Mouse (Mus musculus): ENCODE data around the gene Ifna2. TPM values are rescaled to one million over a fixed set of nuclear protein-coding genes. Genes with fewer than 3 reads are reported as not detected.
A peak's percentile ranks its signal among the peaks of the same experiment; 100 is the strongest.

Gene Ifna2
- total RNA-seq, 2 experiments from 2014 or later = not detected

DNA sequence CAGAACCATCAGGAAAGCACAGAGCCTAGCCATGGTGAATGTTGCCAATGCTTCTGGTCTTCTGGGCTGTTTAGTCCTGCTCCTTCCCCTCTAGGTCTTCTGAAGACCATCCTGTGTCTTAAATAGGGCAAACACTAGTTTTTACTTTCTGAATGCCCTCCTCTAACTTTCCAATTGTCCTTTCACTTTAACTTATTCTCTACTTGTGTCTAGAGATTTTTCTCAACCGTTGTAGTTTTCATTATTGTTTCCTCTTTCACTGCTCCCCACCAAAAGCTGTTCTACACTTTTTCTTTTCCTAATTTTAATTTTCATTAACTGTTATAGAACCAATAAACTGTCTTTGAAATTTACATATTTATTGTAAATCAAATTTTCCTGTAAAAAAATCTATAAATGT lies 6.9 kb downstream of the Ifna2 start, which contains the start of gene Ifna16:
Gene Ifna16, minus strand, starts transcription at position 101 of the 400 bp plus-strand sequence.
- no peak for ATAC-seq (replicated peaks; ENCODE audit: low FRiP score, poor library complexity, severe bottlenecking)

GRCm38 (mm10) chr4:88655461-88655860 lies 28.3 kb downstream of the Ifna2 start:
- ATAC-seq (replicated peaks; ENCODE audit: low FRiP score, poor library complexity, severe bottlenecking) = no peak

- ATAC-seq (replicated peaks; ENCODE audit: low FRiP score, poor library complexity, severe bottlenecking) = no peak
These were observed 30.1 kb downstream of the Ifna2 start for GRCm38 (mm10) chr4:88653644-88654043.

DNA sequence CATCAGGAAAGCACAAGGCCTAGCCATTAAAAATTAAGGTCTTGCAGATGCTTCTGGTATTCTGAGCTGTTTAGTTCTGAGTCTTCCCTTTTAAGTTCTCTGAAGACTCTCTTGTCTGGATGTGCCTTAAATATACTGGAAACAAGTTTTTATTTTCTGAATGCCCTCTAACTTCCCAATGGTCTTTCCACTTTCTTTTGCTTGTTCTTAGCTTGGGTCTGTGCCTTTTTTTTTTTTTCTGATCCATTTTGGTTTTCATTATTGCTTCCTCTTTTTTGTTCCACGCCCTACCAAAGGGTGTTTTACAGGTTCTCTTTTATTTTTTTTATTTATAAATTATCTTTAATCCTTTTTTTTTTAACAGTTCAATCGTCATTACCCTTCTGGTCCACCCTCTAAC lies 39.4 kb downstream of the Ifna2 start, which contains the start of gene Ifna13:
Gene Ifna13, minus strand, starts transcription at position 101 of the 400 bp plus-strand sequence.
- no peak for ATAC-seq (replicated peaks; ENCODE audit: low FRiP score, poor library complexity, severe bottlenecking)

- no peak for ATAC-seq (replicated peaks; ENCODE audit: low FRiP score, poor library complexity, severe bottlenecking)
These were observed 41.2 kb downstream of the Ifna2 start for GRCm38 (mm10) chr4:88642526-88642925.

GRCm38 (mm10) chr4:88641077-88641831 lies 42.5 kb downstream of the Ifna2 start:
- peak; percentile 99 for ATAC-seq (replicated peaks; ENCODE audit: low FRiP score, poor library complexity, severe bottlenecking)

- ATAC-seq (replicated peaks; ENCODE audit: low FRiP score, poor library complexity, severe bottlenecking) = 0 out of 2 replicates have a peak, but pooled peaks have one; percentile 30
These were observed 43.0 kb downstream of the Ifna2 start for GRCm38 (mm10) chr4:88640704-88641076.

GRCm38 (mm10) chr4:88634311-88634710 lies 49.4 kb downstream of the Ifna2 start, which contains the start of gene C87499:
Gene C87499, minus strand, starts transcription at chr4:88634411.
- ATAC-seq (replicated peaks; ENCODE audit: low FRiP score, poor library complexity, severe bottlenecking) = no peak

Other genes starting within 250 kb of the Ifna2 start
Only the 30 nearest of the 33 such genes appear.
- gene Ifnb1, start 161.1 kb downstream of the Ifna2 start, total RNA-seq (2015; ENCODE audit: low replicate concordance) = not detected in 2 replicates
- gene Ifnb1, start 161.1 kb downstream of the Ifna2 start, total RNA-seq (2017; ENCODE audit: low replicate concordance) = not detected in 2 replicates
- not detected in 2 replicates for gene Ifna15, start 125.7 kb downstream of the Ifna2 start, total RNA-seq (2015; ENCODE audit: low replicate concordance)
- gene Ifna15, start 125.7 kb downstream of the Ifna2 start, total RNA-seq (2017; ENCODE audit: low replicate concordance) = not detected in 2 replicates
- gene Ifna14, start 112.1 kb downstream of the Ifna2 start, total RNA-seq (2015; ENCODE audit: low replicate concordance) = not detected in 2 replicates
- gene Ifna14, start 112.1 kb downstream of the Ifna2 start, total RNA-seq (2017; ENCODE audit: low replicate concordance) = not detected in 2 replicates
- not detected in 2 replicates for gene Ifna9, start 91.5 kb downstream of the Ifna2 start, total RNA-seq (2015; ENCODE audit: low replicate concordance)
- gene Ifna9, start 91.5 kb downstream of the Ifna2 start, total RNA-seq (2017; ENCODE audit: low replicate concordance) = not detected in 2 replicates
- gene Ifna12, start 80.5 kb downstream of the Ifna2 start, total RNA-seq (2015; ENCODE audit: low replicate concordance) = not detected in 2 replicates
- gene Ifna12, start 80.5 kb downstream of the Ifna2 start, total RNA-seq (2017; ENCODE audit: low replicate concordance) = not detected in 2 replicates
- not detected in 2 replicates for gene C87499, start 49.5 kb downstream of the Ifna2 start, total RNA-seq (2015; ENCODE audit: low replicate concordance)
- not detected in 2 replicates for gene C87499, start 49.5 kb downstream of the Ifna2 start, total RNA-seq (2017; ENCODE audit: low replicate concordance)
- gene Ifna13, start 39.5 kb downstream of the Ifna2 start, total RNA-seq (2015; ENCODE audit: low replicate concordance) = not detected in 2 replicates
- gene Ifna13, start 39.5 kb downstream of the Ifna2 start, total RNA-seq (2017; ENCODE audit: low replicate concordance) = not detected in 2 replicates
- not detected in 2 replicates for gene Ifna16, start 7.0 kb downstream of the Ifna2 start, total RNA-seq (2015; ENCODE audit: low replicate concordance)
- gene Ifna16, start 7.0 kb downstream of the Ifna2 start, total RNA-seq (2017; ENCODE audit: low replicate concordance) = not detected in 2 replicates
- not detected in 2 replicates for gene Ifnab, start 7.4 kb upstream of the Ifna2 start, total RNA-seq (2015; ENCODE audit: low replicate concordance)
- not detected in 2 replicates for gene Ifnab, start 7.4 kb upstream of the Ifna2 start, total RNA-seq (2017; ENCODE audit: low replicate concordance)
- gene Gm26566, start 37.9 kb upstream of the Ifna2 start, total RNA-seq (2015; ENCODE audit: low replicate concordance) = not detected in 2 replicates
- not detected in 2 replicates for gene Gm26566, start 37.9 kb upstream of the Ifna2 start, total RNA-seq (2017; ENCODE audit: low replicate concordance)
- 18.6 and 26.3 TPM in 2 replicates for gene Klhl9, start 38.6 kb upstream of the Ifna2 start, total RNA-seq (2015; ENCODE audit: low replicate concordance)
- gene Klhl9, start 38.6 kb upstream of the Ifna2 start, total RNA-seq (2017; ENCODE audit: low replicate concordance) = 24.0 and 29.5 TPM in 2 replicates
- gene Gm13271, start 71.0 kb upstream of the Ifna2 start, total RNA-seq (2015; ENCODE audit: low replicate concordance) = not detected in 2 replicates
- not detected in 2 replicates for gene Gm13271, start 71.0 kb upstream of the Ifna2 start, total RNA-seq (2017; ENCODE audit: low replicate concordance)
- gene Gm13283, start 76.2 kb upstream of the Ifna2 start, total RNA-seq (2015; ENCODE audit: low replicate concordance) = not detected in 2 replicates
- gene Gm13283, start 76.2 kb upstream of the Ifna2 start, total RNA-seq (2017; ENCODE audit: low replicate concordance) = not detected in 2 replicates
- not detected in 2 replicates for gene Gm13290, start 89.9 kb upstream of the Ifna2 start, total RNA-seq (2015; ENCODE audit: low replicate concordance)
- not detected in 2 replicates for gene Gm13290, start 89.9 kb upstream of the Ifna2 start, total RNA-seq (2017; ENCODE audit: low replicate concordance)
- not detected in 2 replicates for gene Gm13289, start 93.0 kb upstream of the Ifna2 start, total RNA-seq (2015; ENCODE audit: low replicate concordance)
- gene Gm13289, start 93.0 kb upstream of the Ifna2 start, total RNA-seq (2017; ENCODE audit: low replicate concordance) = not detected in 2 replicates
- gene Gm13272, start 95.9 kb upstream of the Ifna2 start, total RNA-seq (2015; ENCODE audit: low replicate concordance) = not detected in 2 replicates
- gene Gm13272, start 95.9 kb upstream of the Ifna2 start, total RNA-seq (2017; ENCODE audit: low replicate concordance) = not detected in 2 replicates
- gene Ifnz, start 98.2 kb upstream of the Ifna2 start, total RNA-seq (2015; ENCODE audit: low replicate concordance) = not detected in 2 replicates
- not detected in 2 replicates for gene Ifnz, start 98.2 kb upstream of the Ifna2 start, total RNA-seq (2017; ENCODE audit: low replicate concordance)
- not detected in 2 replicates for gene Gm13276, start 101.8 kb upstream of the Ifna2 start, total RNA-seq (2015; ENCODE audit: low replicate concordance)
- not detected in 2 replicates for gene Gm13276, start 101.8 kb upstream of the Ifna2 start, total RNA-seq (2017; ENCODE audit: low replicate concordance)
- not detected in 2 replicates for gene Gm13277, start 104.7 kb upstream of the Ifna2 start, total RNA-seq (2015; ENCODE audit: low replicate concordance)
- gene Gm13277, start 104.7 kb upstream of the Ifna2 start, total RNA-seq (2017; ENCODE audit: low replicate concordance) = not detected in 2 replicates
- not detected in 2 replicates for gene Gm13278, start 107.6 kb upstream of the Ifna2 start, total RNA-seq (2015; ENCODE audit: low replicate concordance)
- not detected in 2 replicates for gene Gm13278, start 107.6 kb upstream of the Ifna2 start, total RNA-seq (2017; ENCODE audit: low replicate concordance)
- gene Gm13275, start 110.6 kb upstream of the Ifna2 start, total RNA-seq (2015; ENCODE audit: low replicate concordance) = not detected in 2 replicates
- not detected in 2 replicates for gene Gm13275, start 110.6 kb upstream of the Ifna2 start, total RNA-seq (2017; ENCODE audit: low replicate concordance)
- gene Gm13279, start 113.5 kb upstream of the Ifna2 start, total RNA-seq (2015; ENCODE audit: low replicate concordance) = not detected in 2 replicates
- gene Gm13279, start 113.5 kb upstream of the Ifna2 start, total RNA-seq (2017; ENCODE audit: low replicate concordance) = not detected in 2 replicates
- not detected in 2 replicates for gene Gm13285, start 115.8 kb upstream of the Ifna2 start, total RNA-seq (2015; ENCODE audit: low replicate concordance)
- not detected in 2 replicates for gene Gm13285, start 115.8 kb upstream of the Ifna2 start, total RNA-seq (2017; ENCODE audit: low replicate concordance)
- not detected in 2 replicates for gene Gm13287, start 119.3 kb upstream of the Ifna2 start, total RNA-seq (2015; ENCODE audit: low replicate concordance)
- gene Gm13287, start 119.3 kb upstream of the Ifna2 start, total RNA-seq (2017; ENCODE audit: low replicate concordance) = not detected in 2 replicates
- not detected in 2 replicates for gene Gm13288, start 121.6 kb upstream of the Ifna2 start, total RNA-seq (2015; ENCODE audit: low replicate concordance)
- not detected in 2 replicates for gene Gm13288, start 121.6 kb upstream of the Ifna2 start, total RNA-seq (2017; ENCODE audit: low replicate concordance)
- not detected in 2 replicates for gene Ifna7, start 132.3 kb upstream of the Ifna2 start, total RNA-seq (2015; ENCODE audit: low replicate concordance)
- gene Ifna7, start 132.3 kb upstream of the Ifna2 start, total RNA-seq (2017; ENCODE audit: low replicate concordance) = not detected in 2 replicates
- gene Ifna11, start 136.0 kb upstream of the Ifna2 start, total RNA-seq (2015; ENCODE audit: low replicate concordance) = not detected in 2 replicates
- gene Ifna11, start 136.0 kb upstream of the Ifna2 start, total RNA-seq (2017; ENCODE audit: low replicate concordance) = not detected in 2 replicates
- gene Ifna6, start 143.5 kb upstream of the Ifna2 start, total RNA-seq (2015; ENCODE audit: low replicate concordance) = not detected in 2 replicates
- gene Ifna6, start 143.5 kb upstream of the Ifna2 start, total RNA-seq (2017; ENCODE audit: low replicate concordance) = not detected in 2 replicates
- gene Ifna5, start 151.6 kb upstream of the Ifna2 start, total RNA-seq (2015; ENCODE audit: low replicate concordance) = not detected in 2 replicates
- not detected in 2 replicates for gene Ifna5, start 151.6 kb upstream of the Ifna2 start, total RNA-seq (2017; ENCODE audit: low replicate concordance)
- not detected in 2 replicates for gene Ifna4, start 157.9 kb upstream of the Ifna2 start, total RNA-seq (2015; ENCODE audit: low replicate concordance)
- gene Ifna4, start 157.9 kb upstream of the Ifna2 start, total RNA-seq (2017; ENCODE audit: low replicate concordance) = not detected in 2 replicates